Mouse (Mus musculus) lung, postnatal 36 days (tissue): Measurements from ENCODE around the gene Stom.

Source experiments
- DNase-seq: peaks from one replicate; pipeline ENCODE4 v3.0.0; 2022; ENCODE audit warnings: mixed read lengths

Gene Stom

DNA sequence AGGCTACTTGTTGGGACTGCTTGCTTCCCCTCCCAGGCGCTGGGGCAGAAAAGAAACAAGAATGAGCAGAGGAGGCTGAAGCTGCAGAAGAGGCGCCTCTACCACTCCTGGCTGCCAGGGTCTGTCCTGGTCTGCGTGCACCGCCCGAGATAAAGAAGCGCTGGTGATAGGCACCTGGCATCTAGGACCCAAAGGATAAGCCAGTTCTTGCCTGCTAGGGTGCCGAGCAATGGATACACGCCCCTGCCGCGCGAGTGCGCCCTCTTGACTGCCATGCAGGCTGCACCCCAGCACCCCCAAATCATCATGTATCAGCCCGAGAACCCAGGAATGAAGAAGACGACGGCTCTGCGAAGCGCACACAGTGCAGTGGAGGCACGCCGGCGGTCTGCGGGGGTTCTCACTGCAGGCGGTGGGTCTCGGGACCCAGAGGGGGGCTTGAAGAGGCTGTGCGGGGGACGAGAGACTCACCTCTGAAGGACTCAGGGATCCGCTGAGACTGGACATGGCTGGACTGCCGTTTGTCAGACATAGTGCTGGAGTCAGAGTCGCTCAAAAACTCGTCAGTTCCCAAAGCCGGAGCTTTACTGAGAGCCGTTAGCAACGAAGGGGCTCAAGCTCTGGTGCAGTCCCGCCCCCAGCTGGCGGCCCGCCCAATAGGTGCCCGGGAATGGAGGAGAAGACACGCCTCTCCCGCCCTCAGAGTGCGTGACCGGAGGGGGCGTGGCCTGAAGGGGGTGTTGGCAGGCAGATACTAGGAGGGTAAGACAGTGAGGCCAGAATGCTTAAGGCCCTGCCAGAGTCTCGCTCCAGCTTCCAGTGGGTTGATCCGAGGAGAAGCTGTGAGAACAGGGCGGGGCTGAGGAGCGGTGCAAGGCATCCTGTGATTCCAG, at the start of gene Stom:
Stom (minus strand) TSS at position 589 of the 893 bp plus-strand sequence.
- DNase-seq: peak; percentile 100

DNA sequence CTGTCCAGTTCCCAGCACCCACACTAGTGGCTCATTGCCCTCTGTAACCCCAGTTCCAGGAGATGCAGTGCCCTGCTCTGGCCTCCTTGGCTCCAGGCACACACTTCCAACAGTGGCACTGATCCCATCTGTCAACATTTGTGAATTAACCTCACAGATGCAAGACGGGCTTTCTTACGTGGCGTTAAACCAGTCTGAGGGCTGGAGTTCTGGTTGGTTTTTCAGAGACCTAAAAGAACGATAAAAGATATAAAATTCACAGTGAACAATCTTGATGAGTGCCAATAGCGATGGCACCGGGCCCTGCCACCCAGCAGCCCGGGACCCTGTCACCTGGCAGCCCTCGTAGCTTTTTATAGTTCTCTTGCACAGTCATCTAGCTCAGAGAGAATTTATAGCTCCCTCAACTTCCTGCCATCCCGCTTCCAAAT, 48.7 kb upstream of the Stom start:
- no peak for DNase-seq

DNA sequence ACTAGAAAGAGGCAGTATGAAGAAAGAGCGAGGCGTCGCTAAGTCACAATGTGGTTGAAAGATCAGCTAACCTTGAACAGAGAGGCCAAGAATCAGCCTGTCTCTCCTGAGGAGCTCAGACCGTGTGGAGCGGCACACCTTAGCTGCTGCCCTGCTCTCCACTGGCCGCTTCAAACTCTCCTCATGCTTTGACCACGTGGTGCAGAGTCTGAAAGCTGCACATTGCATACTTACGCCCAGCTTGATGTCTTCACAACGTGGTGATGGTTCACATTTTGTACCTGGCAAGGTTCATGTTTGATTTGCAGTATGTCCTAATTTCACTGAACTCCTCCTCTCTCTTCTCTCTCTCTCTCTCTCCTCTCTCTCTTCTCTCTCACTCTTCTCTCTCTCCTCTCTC, 42.5 kb upstream of the Stom start:
- DNase-seq: no peak

DNA sequence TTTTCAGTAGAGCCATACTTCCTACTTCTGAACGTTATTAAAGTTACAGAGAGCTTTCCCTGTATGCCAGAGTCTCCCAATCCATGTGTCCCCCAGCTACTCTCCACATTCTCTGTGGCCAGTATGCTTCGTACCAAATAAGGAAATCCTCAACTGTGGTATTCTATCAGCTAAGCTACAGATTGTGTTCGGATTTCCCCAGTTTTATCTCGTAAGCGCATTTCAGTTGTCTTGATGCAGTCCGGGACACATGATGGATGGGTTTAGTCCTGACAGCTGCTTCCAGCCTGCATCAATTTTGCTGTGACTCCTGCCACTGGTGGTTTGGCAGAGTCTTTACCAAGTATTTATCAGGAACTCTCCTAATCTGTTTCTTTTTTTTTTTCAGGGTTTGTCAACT, 40.8 kb upstream of the Stom start:
- no peak for DNase-seq

DNA sequence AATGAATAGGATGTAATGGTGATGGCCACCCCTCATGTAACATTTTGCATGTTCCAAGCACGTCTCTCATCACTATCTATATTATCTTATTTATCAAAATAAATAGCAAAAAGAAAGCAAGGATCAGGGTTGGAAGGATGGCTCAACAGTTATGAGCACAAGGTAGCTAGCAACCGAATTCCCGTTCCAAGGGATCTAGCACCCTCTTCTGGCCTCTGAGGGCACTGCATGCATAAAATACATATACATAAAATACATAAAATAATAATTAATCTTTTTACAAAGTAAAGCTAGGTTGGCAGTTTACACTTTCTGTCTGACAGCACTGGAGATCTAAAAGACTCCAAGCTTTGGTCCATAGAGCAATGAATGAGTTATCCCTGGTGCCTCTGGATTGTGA, 36.2 kb upstream of the Stom start:
- DNase-seq: peak; percentile 56

DNA sequence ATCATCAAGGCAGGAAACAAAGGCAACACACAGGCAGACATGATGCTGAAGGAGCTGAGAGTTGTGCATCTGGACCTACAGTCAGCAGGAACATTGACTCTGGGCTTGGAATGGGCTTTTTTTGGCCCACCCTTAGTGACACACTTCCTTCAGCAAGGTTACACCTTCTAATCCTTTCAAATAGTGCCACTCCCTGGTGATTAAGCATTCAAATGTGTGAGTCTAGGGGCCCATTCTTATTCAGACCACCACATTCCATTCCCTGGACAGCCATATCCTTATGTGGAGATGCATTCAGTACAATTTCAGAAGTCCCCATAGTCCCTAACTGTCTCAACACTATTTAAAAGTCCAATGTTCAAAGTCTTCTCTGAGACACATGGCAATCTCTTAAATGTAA, 33.9 kb upstream of the Stom start:
- no peak for DNase-seq

DNA sequence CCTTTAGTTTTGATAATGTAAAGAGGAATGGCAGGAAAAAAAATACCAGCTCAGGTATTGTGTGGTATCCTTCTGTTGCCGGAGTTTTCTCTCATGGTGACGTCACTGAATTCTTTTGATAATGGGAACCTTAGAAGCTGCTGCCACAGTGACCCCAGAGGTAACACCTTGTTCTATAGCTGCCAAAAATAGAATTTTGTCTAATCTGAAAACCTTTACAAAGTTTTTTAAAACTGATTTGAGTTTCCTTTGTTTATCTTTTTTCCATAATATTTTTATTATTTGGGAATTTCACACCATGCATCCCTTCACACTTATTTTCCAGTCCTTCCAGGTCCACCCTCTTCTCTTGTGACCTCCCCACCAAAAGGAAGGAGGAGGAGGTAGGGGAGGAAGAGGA, 30.9 kb upstream of the Stom start, which contains the start of gene 4930568D16Rik:
4930568D16Rik (minus strand) TSS at position 101 of the 400 bp plus-strand sequence.
- no peak for DNase-seq

DNA sequence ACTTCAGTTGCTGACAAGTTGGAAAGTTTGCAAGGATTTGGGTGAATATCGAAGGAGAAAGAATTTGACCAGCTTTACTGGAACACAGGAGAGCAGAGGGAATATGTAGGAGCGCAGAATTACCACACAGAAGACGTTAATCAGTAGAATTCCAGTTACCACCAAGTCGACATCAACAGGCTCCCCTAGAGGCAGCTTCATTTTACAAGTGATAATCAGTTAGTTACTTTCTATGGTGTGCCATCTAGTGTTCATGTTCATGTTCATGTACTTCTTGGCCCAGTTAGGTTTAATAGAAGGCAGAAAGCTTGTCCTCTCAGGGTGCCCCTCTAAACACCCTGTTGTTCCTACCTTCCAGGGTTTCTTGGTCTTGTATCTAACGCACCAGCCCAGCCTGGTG, 12.4 kb upstream of the Stom start:
- DNase-seq: peak; percentile 64

DNA sequence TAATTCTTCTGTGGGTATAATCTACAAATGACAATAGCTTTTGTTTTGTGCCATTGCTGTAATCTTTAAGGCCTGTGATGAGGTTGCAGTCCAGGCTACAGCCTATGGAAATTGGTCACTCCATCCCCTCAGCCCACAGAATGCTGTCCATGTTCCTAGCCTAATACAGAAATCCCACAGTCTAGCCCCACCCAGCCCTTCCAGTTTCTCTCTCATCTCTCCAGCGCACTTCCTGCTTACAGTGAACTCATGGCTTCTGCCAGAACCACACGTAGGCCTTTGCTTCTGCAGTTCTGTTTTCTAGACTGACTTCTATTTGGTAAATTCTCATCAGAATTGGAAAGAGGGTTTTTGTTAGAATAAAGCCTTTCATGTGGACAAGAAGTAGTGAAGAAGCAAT, 9.2 kb upstream of the Stom start:
- peak; percentile 43 for DNase-seq

DNA sequence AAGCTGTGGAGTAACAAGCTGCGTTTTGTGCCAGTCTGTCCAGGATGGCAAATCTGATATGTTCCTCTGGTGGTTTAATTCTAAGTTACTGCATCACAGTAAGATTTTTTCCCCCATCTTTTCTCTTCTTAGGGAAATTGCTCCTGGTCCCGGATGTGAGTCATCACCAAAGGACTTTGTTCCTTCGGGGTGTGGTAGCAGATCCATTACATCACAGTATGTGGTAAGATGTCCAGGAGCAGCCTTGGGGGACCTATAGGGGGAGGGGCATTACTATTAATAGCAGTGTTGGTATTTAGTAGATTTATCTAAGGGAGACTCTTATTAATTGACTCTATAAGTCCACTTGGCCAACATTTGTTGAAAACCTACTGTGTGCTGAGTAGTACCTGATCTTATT, 5.8 kb upstream of the Stom start:
- peak; percentile 28 for DNase-seq

DNA sequence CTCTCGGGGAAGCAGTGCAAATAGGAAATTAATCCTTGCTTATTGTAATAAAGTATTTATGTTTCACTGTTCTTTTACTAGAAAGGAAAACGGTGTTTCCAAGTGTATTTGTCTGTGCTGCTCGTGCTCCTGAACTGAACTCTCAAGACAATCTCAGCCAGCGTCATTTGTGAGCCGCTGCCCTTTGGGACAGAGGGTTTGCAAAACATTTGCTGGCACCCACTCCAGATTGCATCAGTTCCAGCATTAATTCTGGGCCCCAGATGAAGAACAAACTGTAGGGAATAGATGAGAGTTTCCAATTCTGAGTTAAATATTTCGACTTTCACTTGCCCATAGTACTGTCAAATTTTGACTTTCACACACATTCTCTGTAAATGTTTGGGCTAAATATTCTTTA, 1.9 kb upstream of the Stom start:
- DNase-seq: peak; percentile 75

DNA sequence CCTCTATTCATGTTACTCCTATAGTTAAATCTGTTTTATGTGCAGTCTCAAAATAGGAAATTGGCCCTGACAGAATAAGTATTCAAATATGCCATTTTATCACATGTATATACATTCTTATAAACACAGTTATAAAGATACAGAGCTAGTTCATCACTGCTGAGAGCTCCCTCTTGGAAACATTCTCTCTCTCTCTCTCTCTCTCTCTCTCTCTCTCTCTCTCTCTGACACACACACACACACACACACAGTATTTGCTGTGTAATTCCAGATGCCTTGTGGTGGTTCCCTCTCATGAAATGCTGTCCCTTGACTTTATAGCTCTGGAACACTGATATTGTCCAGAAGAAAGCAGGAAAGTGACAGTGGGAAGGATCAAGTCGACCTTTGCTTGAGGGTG, 1.3 kb upstream of the Stom start:
- no peak for DNase-seq

DNA sequence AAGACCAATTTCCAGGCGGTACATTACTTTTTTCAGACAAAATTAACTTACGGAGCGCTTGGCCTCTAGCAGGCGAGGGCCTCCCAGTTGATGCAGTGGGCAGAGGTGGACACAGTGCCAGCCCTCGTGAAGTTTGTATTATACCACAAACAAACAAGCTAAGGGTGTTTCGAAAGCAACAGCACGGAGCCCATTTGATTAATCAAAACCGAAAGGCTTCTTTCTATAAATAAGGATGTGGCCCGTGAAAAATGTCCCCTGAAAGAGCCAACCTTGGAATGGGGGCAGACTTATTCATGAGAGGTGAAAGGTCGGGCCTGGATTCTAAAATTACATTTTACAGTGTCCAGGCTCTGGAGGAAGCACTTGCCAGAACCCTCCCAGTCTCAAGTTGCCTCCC, 643 bp upstream of the Stom start:
- peak; percentile 78 for DNase-seq

DNA sequence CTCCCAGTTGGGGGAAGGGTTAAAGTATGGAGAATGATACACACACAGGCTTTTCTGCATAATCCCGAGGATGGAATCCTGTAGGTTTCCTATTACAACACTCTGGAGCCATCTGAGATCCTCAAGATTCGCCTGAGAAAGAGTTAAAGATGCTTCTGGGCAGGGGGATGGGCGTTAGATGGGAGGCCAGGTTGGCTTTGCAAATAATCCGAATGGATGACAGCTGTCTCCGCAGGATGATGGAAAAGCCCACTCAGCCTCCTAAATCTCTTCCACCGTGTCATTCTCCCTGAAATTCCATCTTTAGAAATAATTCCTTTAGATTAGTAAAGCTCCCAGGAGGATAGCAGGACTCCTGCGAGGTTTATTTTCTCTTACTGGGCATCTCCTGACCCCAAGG, 1.2 kb downstream of the Stom start:
- DNase-seq: no peak

DNA sequence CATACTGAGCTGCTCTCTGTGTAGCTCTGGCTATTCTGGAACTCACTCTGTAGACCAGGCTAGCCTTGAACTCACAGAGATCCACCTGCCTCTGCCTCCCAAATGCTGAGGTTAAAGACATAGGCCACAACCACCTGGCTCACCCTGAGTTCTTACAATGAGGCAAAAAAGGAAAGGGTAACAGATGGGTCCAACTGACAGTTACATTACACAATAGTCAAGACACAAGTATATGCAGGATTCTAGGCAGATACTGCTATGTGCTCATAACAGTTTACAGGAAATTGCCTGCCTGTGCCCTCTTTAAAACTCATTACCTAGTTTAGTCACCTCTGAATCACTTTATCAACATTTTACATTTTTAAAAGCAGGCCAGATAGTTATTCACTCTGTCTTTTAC, 3.1 kb downstream of the Stom start:
- no peak for DNase-seq

DNA sequence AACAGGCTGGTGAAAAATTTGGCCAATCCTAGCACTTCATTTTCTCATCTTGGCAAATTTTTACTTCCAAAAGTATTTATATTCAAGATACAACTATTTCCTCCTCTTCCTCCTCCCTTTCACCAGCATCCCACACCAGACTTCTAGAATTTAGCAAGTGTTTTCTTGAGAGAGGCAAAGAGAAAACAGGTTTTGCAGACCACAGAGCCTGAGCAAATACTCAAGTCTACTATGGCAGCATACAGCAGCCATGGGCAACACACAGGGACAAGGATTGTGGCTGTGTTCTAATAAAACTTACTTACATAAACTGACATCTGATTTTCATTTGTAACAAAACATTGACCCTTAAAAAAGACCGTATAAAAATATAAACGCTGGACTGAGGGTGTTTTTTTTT, 5.6 kb downstream of the Stom start:
- peak; percentile 51 for DNase-seq

DNA sequence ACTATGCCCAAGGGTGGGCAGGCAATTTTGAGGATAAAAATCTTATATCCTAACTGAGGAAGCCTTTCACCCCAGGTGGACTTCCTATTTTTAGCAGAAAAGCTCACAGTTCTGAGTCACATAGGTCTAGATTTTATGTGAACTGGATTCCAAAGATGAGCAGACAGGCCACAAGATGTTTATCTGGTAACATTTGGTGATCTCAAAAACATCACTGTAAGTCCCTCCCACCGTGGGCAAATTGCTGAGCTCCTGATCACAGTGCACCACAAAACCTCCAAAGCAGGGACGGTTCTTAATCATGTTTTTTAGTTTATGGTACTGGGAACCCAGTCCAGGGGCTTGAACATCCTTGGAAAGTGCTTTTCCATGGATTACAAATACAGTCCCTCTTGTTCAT, 7.7 kb downstream of the Stom start:
- DNase-seq: no peak

DNA sequence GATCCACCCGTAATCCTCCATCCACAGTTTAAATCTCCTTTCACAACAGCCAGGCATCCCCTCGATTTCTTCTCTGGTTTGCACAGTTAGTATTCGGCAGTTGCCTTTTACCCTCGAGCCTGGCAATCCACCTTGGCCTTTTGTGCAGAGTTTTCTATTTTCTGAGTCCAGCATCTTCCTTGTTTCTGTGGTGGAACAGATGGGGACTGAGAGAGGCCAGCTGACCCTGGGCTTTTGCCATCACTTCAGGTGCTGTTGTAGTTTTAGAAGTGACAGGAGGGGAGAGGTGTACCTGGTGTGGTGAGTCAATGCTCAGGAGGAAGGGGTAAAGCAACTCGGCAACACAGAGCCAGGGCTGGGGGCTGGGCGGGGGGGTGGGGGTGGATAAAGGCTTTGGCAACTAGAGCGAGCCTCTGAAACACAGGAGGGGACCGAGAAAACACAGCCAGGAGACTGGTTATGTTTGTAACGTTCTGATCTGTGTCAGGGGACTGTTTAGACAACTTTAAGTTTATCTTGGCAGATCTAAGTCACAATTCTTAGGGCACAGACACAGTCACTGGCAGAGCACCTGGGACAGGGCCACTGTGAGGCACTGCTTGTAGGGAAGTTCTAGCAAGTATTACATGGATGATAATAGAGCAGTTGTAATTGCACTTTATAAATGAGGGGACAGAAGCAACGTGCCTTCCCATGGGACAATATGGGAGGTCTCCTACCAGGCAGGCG, 8.5 kb downstream of the Stom start:
- no peak for DNase-seq

DNA sequence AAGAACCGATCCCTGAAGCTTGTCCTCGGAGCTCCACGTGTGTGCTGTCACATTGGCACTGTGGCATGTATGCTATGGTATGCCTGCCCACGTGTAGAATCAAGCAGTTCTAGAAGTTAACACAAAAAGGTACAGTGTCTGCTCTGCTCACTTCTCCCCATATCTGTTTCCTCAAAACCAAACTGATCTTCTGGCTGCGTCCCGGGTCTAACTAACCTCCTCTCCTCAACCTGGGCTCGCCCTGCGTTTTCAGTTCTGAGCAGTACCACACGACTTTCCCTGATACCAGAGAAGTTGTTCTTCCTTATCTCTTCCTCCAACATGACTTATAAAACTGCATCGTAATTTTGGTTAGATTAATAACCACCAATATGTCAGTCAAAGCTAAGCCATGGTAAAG, 9.2 kb downstream of the Stom start:
- no peak for DNase-seq

DNA sequence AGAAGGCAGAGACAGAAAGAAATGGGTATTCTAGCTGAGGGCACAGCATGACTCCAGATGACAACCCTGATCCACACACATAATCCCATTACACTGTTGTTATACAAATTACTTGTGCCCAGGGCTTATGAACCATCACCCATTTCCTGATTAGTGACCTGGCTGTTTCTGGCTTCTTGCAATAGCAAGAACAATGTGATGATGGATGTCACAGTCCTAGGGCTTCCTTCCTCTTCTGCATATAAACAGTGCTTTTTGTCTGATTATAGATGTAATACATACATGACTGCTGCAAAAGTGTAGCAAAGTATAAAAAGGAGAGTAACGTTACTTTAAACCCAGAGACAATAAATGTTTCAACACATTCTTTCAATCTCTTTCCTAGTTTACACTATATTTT, 9.8 kb downstream of the Stom start:
- DNase-seq: peak; percentile 42

DNA sequence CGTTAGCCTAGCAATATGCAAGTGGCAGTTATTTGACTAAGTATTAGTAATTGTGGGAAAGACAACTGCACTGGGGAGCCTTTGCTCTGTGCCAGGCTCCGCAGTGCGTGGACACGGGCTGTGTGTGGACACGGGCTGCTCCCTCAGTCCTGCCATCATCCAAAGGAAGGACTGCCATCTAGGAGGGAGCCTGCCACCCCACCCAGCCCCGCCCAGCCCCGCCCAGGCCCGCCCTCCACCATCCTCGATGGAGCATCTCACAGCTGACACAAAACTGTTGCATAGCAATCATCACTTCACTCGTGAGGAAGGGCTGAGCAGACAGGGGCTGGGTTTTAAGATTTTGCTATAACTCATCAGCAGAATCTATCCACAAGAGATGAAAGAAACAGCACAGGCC, 10.8 kb downstream of the Stom start:
- no peak for DNase-seq

DNA sequence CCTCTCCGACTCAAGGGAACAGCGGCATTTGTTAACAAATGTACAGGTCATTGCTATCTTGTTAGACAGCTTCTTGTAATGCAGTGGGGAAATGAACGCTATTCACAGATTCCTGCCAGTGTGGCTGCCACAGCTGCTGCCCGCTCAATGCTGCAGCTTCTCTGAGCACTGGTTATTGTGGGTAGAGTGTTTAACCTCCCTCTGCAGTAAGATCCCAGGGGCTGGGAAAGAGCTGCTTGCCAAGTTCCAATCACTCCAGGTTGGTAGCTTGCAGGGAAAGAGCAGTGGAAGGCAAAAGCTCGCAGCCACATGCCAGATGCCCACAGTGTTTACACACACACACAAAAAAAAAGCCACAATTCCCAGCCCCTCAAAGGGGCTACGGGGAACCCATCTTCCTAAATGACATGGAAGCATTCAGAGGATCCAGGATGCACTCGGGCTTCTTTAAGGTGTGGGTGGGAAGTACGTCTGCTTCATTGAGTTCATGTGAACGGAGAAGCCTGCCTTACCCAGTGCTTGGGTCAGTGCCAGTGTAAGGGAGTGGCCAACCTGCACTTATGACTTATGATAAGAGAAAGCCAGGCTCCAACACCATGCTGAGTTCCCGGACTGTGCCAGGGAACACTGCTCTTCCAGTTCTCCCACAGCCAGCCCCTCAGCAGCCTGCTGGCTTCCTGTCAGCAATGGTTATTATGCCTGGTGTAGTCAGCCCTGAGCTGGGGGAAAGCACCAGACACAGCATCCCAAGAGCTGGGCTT, 14.2 kb downstream of the Stom start:
- DNase-seq: peak; percentile 87

DNA sequence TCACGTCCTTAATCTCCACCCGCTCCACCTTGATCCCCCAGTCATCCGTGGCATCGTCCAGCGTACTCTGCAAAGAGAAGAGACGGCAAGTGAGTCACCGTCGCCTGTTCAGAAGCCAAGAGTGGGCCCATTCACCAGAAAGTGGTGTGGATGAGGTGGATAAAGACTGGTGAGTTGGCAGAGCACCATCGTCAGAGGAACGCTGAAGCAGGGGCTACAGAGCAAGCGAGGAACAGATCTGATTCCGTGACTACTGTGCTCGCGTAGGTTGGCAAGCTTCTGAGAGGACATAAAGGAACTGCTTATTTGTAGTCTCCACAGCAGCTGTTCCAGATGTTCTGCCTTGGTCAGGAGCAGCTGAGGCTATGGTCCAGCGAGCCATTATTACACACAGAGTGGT, 16.4 kb downstream of the Stom start:
- DNase-seq: no peak
